In genomic region chr2:148441421-148441820, GRCm38 (mm10) we compare ENCODE assay signal across 10 mouse cellular contexts. TPM values are rescaled to one million over a fixed set of nuclear protein-coding genes. Genes with fewer than 3 reads are reported as not detected.
DNase-seq lines count a peak whose midpoint lies in the region; ATAC-seq lines count a peak whose summit lies in the region.
"Had no signal": no experiment of that assay in that cellular context is flagged by ENCODE, and none has a peak within 500 bp of the region (broad histone marks: within the 10 kb centered on the region; RNA-seq: fewer than 3 reads in every experiment).

No protein-coding gene starts in this region.

- no peaks in the 10 kb centered on the region for H3K27me3 ChIP-seq in heart, embryonic 11.5 days (ENCODE audit: control insufficient read depth, insufficient read depth, low read length)
- no peaks in the 10 kb centered on the region for H3K27me3 ChIP-seq in lung, embryonic 15.5 days
- H3K27me3 ChIP-seq in embryonic facial prominence, embryonic 15.5 days = no peaks in the 10 kb centered on the region
- no peaks in the 10 kb centered on the region for H3K27me3 ChIP-seq in liver, embryonic 15.5 days

- H3K27ac ChIP-seq in heart, embryonic 11.5 days (ENCODE audit: low read depth, low read length) = peak overlapping the region; percentile 82; the same call in 1 of the 2 replicates
- peak overlapping the region; percentile 63 for H3K27ac ChIP-seq in lung, embryonic 15.5 days
- H3K27ac ChIP-seq in embryonic facial prominence, embryonic 15.5 days (replicated peaks) = 0 out of 2 replicates have a peak overlapping the region, but pooled peaks have one; percentile 7
- no peak overlapping the region for H3K27ac ChIP-seq in liver, embryonic 15.5 days (replicated peaks)

- H3K4me3 ChIP-seq in heart, embryonic 11.5 days (ENCODE audit: low read depth, low read length) = peak overlapping the region; percentile 35
- H3K4me3 ChIP-seq in lung, embryonic 15.5 days = peak overlapping the region; percentile 34
- H3K4me3 ChIP-seq in embryonic facial prominence, embryonic 15.5 days (replicated peaks) = peak overlapping the region; percentile 11; the same call in 1 of the 2 replicates
- H3K4me3 ChIP-seq in liver, embryonic 15.5 days (replicated peaks) = peak overlapping the region; percentile 29; the same call in 1 of the 2 replicates

- ATAC-seq in heart, embryonic 11.5 days (replicated peaks; ENCODE audit: insufficient number of reproducible peaks, low FRiP score, low TSS enrichment) = no peak
- ATAC-seq in lung, embryonic 15.5 days (ENCODE audit: borderline replicate concordance, extremely low read depth, low FRiP score, low TSS enrichment) = no peak
- no peak for ATAC-seq in embryonic facial prominence, embryonic 15.5 days (ENCODE audit: insufficient number of reproducible peaks, low FRiP score, low TSS enrichment, low read depth)
- ATAC-seq in liver, embryonic 15.5 days (ENCODE audit: insufficient read depth) = no peak

- DNase-seq in heart, adult 18-20 months = no peak
- DNase-seq in lung, postnatal 10 days = no peak
- no peak for DNase-seq in cerebellum, postnatal 14 days
- no peak for DNase-seq in left cerebral cortex, adult 9 months (ENCODE audit: low spot score in 2 of 2)
- DNase-seq: gastrocnemius, postnatal 10 days had no signal

- no peaks in the 10 kb centered on the region for H3K36me3 ChIP-seq in heart, embryonic 11.5 days (ENCODE audit: control insufficient read depth, insufficient read depth, low read length)
- H3K36me3 ChIP-seq in lung, embryonic 15.5 days = no peaks in the 10 kb centered on the region
- no peaks in the 10 kb centered on the region for H3K36me3 ChIP-seq in embryonic facial prominence, embryonic 15.5 days
- H3K36me3 ChIP-seq in liver, embryonic 15.5 days (replicated peaks) = no peaks in the 10 kb centered on the region

- H3K4me1 ChIP-seq in heart, embryonic 11.5 days (ENCODE audit: control insufficient read depth, insufficient read depth, low read length) = peaks cover 4% of the 10 kb centered on the region; the same call in 1 of the 2 replicates
- peaks cover 9% of the 10 kb centered on the region; the same call in 1 of the 2 replicates for H3K4me1 ChIP-seq in lung, embryonic 15.5 days
- H3K4me1 ChIP-seq in embryonic facial prominence, embryonic 15.5 days = no peaks in the 10 kb centered on the region
- H3K4me1 ChIP-seq in liver, embryonic 15.5 days (replicated peaks) = no peaks in the 10 kb centered on the region; the same call in 1 of the 2 replicates

- H3K9ac ChIP-seq in heart, embryonic 11.5 days (ENCODE audit: low read depth, low read length) = peak overlapping the region; percentile 44
- peak overlapping the region; percentile 27; the same call in 1 of the 2 replicates for H3K9ac ChIP-seq in lung, embryonic 15.5 days
- H3K9ac ChIP-seq in embryonic facial prominence, embryonic 15.5 days = no peak overlapping the region
- no peak overlapping the region for H3K9ac ChIP-seq in liver, embryonic 15.5 days

- peak overlapping the region; percentile 56 for H3K4me2 ChIP-seq in heart, embryonic 11.5 days
- H3K4me2 ChIP-seq in lung, embryonic 15.5 days = peak overlapping the region; percentile 35; the same call in 1 of the 2 replicates
- no peak overlapping the region for H3K4me2 ChIP-seq in embryonic facial prominence, embryonic 15.5 days (replicated peaks)
- H3K4me2 ChIP-seq in liver, embryonic 15.5 days = 0 out of 2 replicates have a peak overlapping the region, but pooled peaks have one; percentile 33
- H3K4me2 ChIP-seq: midbrain, embryonic 11.5 days had no signal

- 59% methylated on average over 10 of the region's 10 CpGs for WGBS in heart, embryonic 11.5 days (ENCODE audit: insufficient replicate concordance)
- 74% methylated on average over 10 of the region's 10 CpGs for WGBS in lung, embryonic 15.5 days
- WGBS in embryonic facial prominence, embryonic 15.5 days = 89% methylated on average over 10 of the region's 10 CpGs
- WGBS in liver, embryonic 15.5 days (ENCODE audit: insufficient replicate concordance) = 41% methylated on average over 10 of the region's 10 CpGs

- no peaks in the 10 kb centered on the region for H3K9me3 ChIP-seq in heart, embryonic 11.5 days (replicated peaks; ENCODE audit: control insufficient read depth, low read length)
- no peaks in the 10 kb centered on the region for H3K9me3 ChIP-seq in lung, embryonic 15.5 days
- H3K9me3 ChIP-seq in embryonic facial prominence, embryonic 15.5 days (replicated peaks) = no peaks in the 10 kb centered on the region
- no peaks in the 10 kb centered on the region for H3K9me3 ChIP-seq in liver, embryonic 15.5 days (replicated peaks)

RNA-seq across cellular contexts. Expression of gene Cd93, which starts 1.9 kb away (rescaled TPM):
- polyA plus RNA-seq in heart, embryonic 11.5 days (2014; fragmentation: Nextera tagmentation; extraction: Ambion mirVana) = 22.9 and 23.1 TPM in 2 replicates
- 10 to 100 TPM; 31.2 to 41.1 TPM for total RNA-seq in heart, adult 18-20 months (2021)
- 33.4 and 35.4 TPM in 2 replicates for polyA plus RNA-seq in lung, embryonic 15.5 days (2015; fragmentation: Nextera tagmentation; extraction: Ambion mirVana)
- 11.4 and 11.8 TPM in 2 replicates for polyA plus RNA-seq in embryonic facial prominence, embryonic 15.5 days (2015; fragmentation: Nextera tagmentation; extraction: Ambion mirVana)
- polyA plus RNA-seq in liver, embryonic 15.5 days (2015; fragmentation: Nextera tagmentation; extraction: Ambion mirVana) = 1.9 and 2.2 TPM in 2 replicates

RNA-seq across cellular contexts. Expression of gene Thbd, which starts 33.4 kb away (rescaled TPM):
- polyA plus RNA-seq in heart, embryonic 11.5 days (2014; fragmentation: Nextera tagmentation; extraction: Ambion mirVana) = 18.5 and 19.2 TPM in 2 replicates
- total RNA-seq in heart, adult 18-20 months (2021) = 10 to 100 TPM; 42.3 to 44.8 TPM
- 98.0 and 102 TPM in 2 replicates for polyA plus RNA-seq in lung, embryonic 15.5 days (2015; fragmentation: Nextera tagmentation; extraction: Ambion mirVana)
- 21.7 and 23.0 TPM in 2 replicates for polyA plus RNA-seq in embryonic facial prominence, embryonic 15.5 days (2015; fragmentation: Nextera tagmentation; extraction: Ambion mirVana)
- 1.3 and 1.7 TPM in 2 replicates for polyA plus RNA-seq in liver, embryonic 15.5 days (2015; fragmentation: Nextera tagmentation; extraction: Ambion mirVana)

RNA-seq across cellular contexts. Expression of gene Sstr4, which starts 46.3 kb away (rescaled TPM):
- polyA plus RNA-seq in heart, embryonic 11.5 days (2014; fragmentation: Nextera tagmentation; extraction: Ambion mirVana) = 1.2 and 1.7 TPM in 2 replicates
- 1 to 10 TPM; 1.3 to 1.5 TPM for total RNA-seq in heart, adult 18-20 months (2021)
- 2.9 and 3.0 TPM in 2 replicates for polyA plus RNA-seq in lung, embryonic 15.5 days (2015; fragmentation: Nextera tagmentation; extraction: Ambion mirVana)
- 2.9 and 3.1 TPM in 2 replicates for polyA plus RNA-seq in embryonic facial prominence, embryonic 15.5 days (2015; fragmentation: Nextera tagmentation; extraction: Ambion mirVana)
- not detected in 2 replicates for polyA plus RNA-seq in liver, embryonic 15.5 days (2015; fragmentation: Nextera tagmentation; extraction: Ambion mirVana)

Comparison
In these comparisons a context has a peak if more than half of its experiments do, and no peak if none do; other contexts are left out.
1. H3K9ac ChIP-seq: peak in heart, embryonic 11.5 days (single experiment) and lung, embryonic 15.5 days (single experiment); none in embryonic facial prominence, embryonic 15.5 days (single experiment) and liver, embryonic 15.5 days (single experiment).
2. Peak in every context shown above with its lines, with median percentiles within 50 percentile points of each other: H3K4me3 ChIP-seq.